Comparison of ENCODE assay signal across 18 mouse cellular contexts in the genomic region with DNA sequence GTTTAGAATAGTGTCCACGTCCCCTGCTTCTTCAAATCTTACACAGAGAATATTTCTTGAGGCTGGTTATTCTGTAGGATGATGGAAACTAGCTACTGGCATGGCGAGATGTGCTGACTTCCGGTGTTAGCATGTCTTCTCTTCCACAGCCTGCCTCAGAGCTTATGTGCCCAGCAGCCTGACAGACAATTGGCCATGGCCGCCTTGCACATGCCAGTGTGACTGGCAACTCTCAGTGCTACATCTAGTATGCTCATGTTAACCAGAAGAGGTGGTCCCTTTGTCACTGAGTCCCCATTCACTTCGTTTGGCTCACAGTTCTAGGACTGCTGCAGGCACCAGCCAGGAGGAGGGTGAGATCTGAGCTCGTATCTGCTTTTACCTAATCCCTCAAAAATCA.
A peak's percentile ranks its signal among the peaks of the same experiment; 100 is the strongest.
DNase-seq lines count a peak whose midpoint lies in the region; ATAC-seq lines count a peak whose summit lies in the region.
"Had no signal": no experiment of that assay in that cellular context is flagged by ENCODE, and none has a peak within 500 bp of the region (broad histone marks: within the 10 kb centered on the region; RNA-seq: fewer than 3 reads in every experiment).

No protein-coding gene starts in this region.

- peak overlapping the region; percentile 59; the same call in 1 of the 2 replicates for H3K27ac ChIP-seq in hindbrain, embryonic 10.5 days
- no peak overlapping the region for H3K27ac ChIP-seq in hindbrain, embryonic 11.5 days (ENCODE audit: low read depth, low read length)
- H3K27ac ChIP-seq in embryonic facial prominence, embryonic 12.5 days: peak overlapping the region; percentile 38; the same call in 1 of the 2 replicates
- peak overlapping the region; percentile 49 for H3K27ac ChIP-seq in intestine, embryonic 16.5 days (ENCODE audit: low read length)
- peak overlapping the region; percentile 2; the same call in 1 of the 2 replicates for H3K27ac ChIP-seq in stomach, embryonic 16.5 days (ENCODE audit: low read length)
- H3K27ac ChIP-seq: forebrain, embryonic 12.5 days; gastrocnemius, adult 2 months; hindbrain, embryonic 14.5 days had no signal

- H3K4me2 ChIP-seq in hindbrain, embryonic 11.5 days (replicated peaks; ENCODE audit: low read depth, low read length): no peak overlapping the region
- H3K4me2 ChIP-seq in embryonic facial prominence, embryonic 12.5 days (replicated peaks): no peak overlapping the region
- H3K4me2 ChIP-seq in intestine, embryonic 16.5 days (ENCODE audit: low read depth, low read length): no peak overlapping the region
- H3K4me2 ChIP-seq in stomach, embryonic 16.5 days (ENCODE audit: low read depth, low read length): no peak overlapping the region
- H3K4me2 ChIP-seq: forebrain, embryonic 12.5 days; hindbrain, embryonic 14.5 days had no signal

- DNase-seq in hindbrain, embryonic 10.5 days (ENCODE audit: low spot score): no peak
- no peak for DNase-seq in hindbrain, embryonic 11.5 days (ENCODE audit: low spot score)
- DNase-seq in urinary bladder, postnatal 10 days (ENCODE audit: low spot score): no peak
- DNase-seq in kidney, adult 11 months: no peak
- DNase-seq: adrenal gland, postnatal 10 days; cerebellum, adult 18-20 months; cerebellum, adult 9-11 months; cerebellum, postnatal 36 days; gastrocnemius, adult 2 months; gastrocnemius, postnatal 25 days; heart, postnatal 10 days; heart, postnatal 4 days had no signal

- no peak for ATAC-seq in hindbrain, embryonic 11.5 days (ENCODE audit: low FRiP score)
- ATAC-seq in embryonic facial prominence, embryonic 12.5 days (ENCODE audit: insufficient number of reproducible peaks, insufficient read depth, low FRiP score, low TSS enrichment): no peak
- no peak for ATAC-seq in intestine, embryonic 16.5 days
- no peak for ATAC-seq in stomach, embryonic 16.5 days (ENCODE audit: insufficient read depth, low FRiP score)
- ATAC-seq: forebrain, embryonic 16.5 days had no signal

- no peak overlapping the region for H3K4me3 ChIP-seq in hindbrain, embryonic 10.5 days
- no peak overlapping the region for H3K4me3 ChIP-seq in hindbrain, embryonic 11.5 days (ENCODE audit: low read depth, low read length)
- no peak overlapping the region for H3K4me3 ChIP-seq in embryonic facial prominence, embryonic 12.5 days
- no peak overlapping the region for H3K4me3 ChIP-seq in intestine, embryonic 16.5 days (ENCODE audit: low read length)
- no peak overlapping the region for H3K4me3 ChIP-seq in stomach, embryonic 16.5 days (replicated peaks; ENCODE audit: low read length)
- H3K4me3 ChIP-seq: forebrain, embryonic 12.5 days; gastrocnemius, adult 2 months had no signal

- H3K27me3 ChIP-seq in hindbrain, embryonic 10.5 days (ENCODE audit: insufficient read depth, poor library complexity, severe bottlenecking): no peaks in the 10 kb centered on the region
- no peaks in the 10 kb centered on the region for H3K27me3 ChIP-seq in hindbrain, embryonic 11.5 days (ENCODE audit: control insufficient read depth, insufficient read depth, low read length)
- H3K27me3 ChIP-seq in embryonic facial prominence, embryonic 12.5 days: no peaks in the 10 kb centered on the region
- H3K27me3 ChIP-seq in intestine, embryonic 16.5 days (replicated peaks; ENCODE audit: control insufficient read depth, insufficient read depth, low read length): no peaks in the 10 kb centered on the region
- no peaks in the 10 kb centered on the region for H3K27me3 ChIP-seq in stomach, embryonic 16.5 days (ENCODE audit: control insufficient read depth, insufficient read depth, low read length)
- H3K27me3 ChIP-seq: forebrain, embryonic 12.5 days had no signal

- H3K4me1 ChIP-seq in hindbrain, embryonic 10.5 days (replicated peaks): peaks cover 23% of the 10 kb centered on the region
- H3K4me1 ChIP-seq in hindbrain, embryonic 11.5 days (replicated peaks; ENCODE audit: control insufficient read depth, insufficient read depth, low read length): 0 out of 2 replicates have a peak, but pooled peaks cover 2% of the 10 kb centered on the region
- peaks cover 6% of the 10 kb centered on the region for H3K4me1 ChIP-seq in embryonic facial prominence, embryonic 12.5 days
- peaks cover 3% of the 10 kb centered on the region; the same call in 1 of the 2 replicates for H3K4me1 ChIP-seq in intestine, embryonic 16.5 days (ENCODE audit: control insufficient read depth, insufficient read depth, low read length)
- peaks cover 12% of the 10 kb centered on the region for H3K4me1 ChIP-seq in stomach, embryonic 16.5 days (ENCODE audit: control insufficient read depth, insufficient read depth, low read length)

- no peaks in the 10 kb centered on the region for H3K36me3 ChIP-seq in hindbrain, embryonic 10.5 days
- H3K36me3 ChIP-seq in hindbrain, embryonic 11.5 days (ENCODE audit: control insufficient read depth, insufficient read depth, low read length): no peaks in the 10 kb centered on the region
- no peaks in the 10 kb centered on the region for H3K36me3 ChIP-seq in embryonic facial prominence, embryonic 12.5 days
- no peaks in the 10 kb centered on the region for H3K36me3 ChIP-seq in intestine, embryonic 16.5 days (ENCODE audit: control insufficient read depth, insufficient read depth, low read length)
- no peaks in the 10 kb centered on the region for H3K36me3 ChIP-seq in stomach, embryonic 16.5 days (ENCODE audit: control insufficient read depth, insufficient read depth, low read length)
- H3K36me3 ChIP-seq: forebrain, embryonic 12.5 days had no signal

- H3K9me3 ChIP-seq in hindbrain, embryonic 10.5 days: no peaks in the 10 kb centered on the region
- no peaks in the 10 kb centered on the region for H3K9me3 ChIP-seq in hindbrain, embryonic 11.5 days (ENCODE audit: control insufficient read depth, low read length)
- no peaks in the 10 kb centered on the region for H3K9me3 ChIP-seq in embryonic facial prominence, embryonic 12.5 days
- H3K9me3 ChIP-seq in intestine, embryonic 16.5 days (ENCODE audit: control insufficient read depth, low read length): no peaks in the 10 kb centered on the region
- H3K9me3 ChIP-seq in stomach, embryonic 16.5 days (replicated peaks; ENCODE audit: control insufficient read depth, low read length): no peaks in the 10 kb centered on the region
- H3K9me3 ChIP-seq: forebrain, embryonic 12.5 days had no signal

- 87% methylated on average over 6 of the region's 6 CpGs for WGBS in hindbrain, embryonic 10.5 days
- WGBS in hindbrain, embryonic 11.5 days: 83% methylated on average over 6 of the region's 6 CpGs
- WGBS in embryonic facial prominence, embryonic 12.5 days: 85% methylated on average over 6 of the region's 6 CpGs
- WGBS in intestine, embryonic 16.5 days: 67% methylated on average over 6 of the region's 6 CpGs
- 83% methylated on average over 6 of the region's 6 CpGs for WGBS in stomach, embryonic 16.5 days

- H3K9ac ChIP-seq in hindbrain, embryonic 11.5 days (ENCODE audit: low read depth, low read length): no peak overlapping the region
- H3K9ac ChIP-seq in embryonic facial prominence, embryonic 12.5 days: no peak overlapping the region
- H3K9ac ChIP-seq in intestine, embryonic 16.5 days (ENCODE audit: low read depth, low read length): no peak overlapping the region
- no peak overlapping the region for H3K9ac ChIP-seq in stomach, embryonic 16.5 days (ENCODE audit: low read length)
- H3K9ac ChIP-seq: forebrain, embryonic 12.5 days; hindbrain, embryonic 14.5 days had no signal
